Mouse (Mus musculus) midbrain, embryonic 16.5 days (tissue): ENCODE measurements around the gene Ccdc173. TPM values are rescaled to one million over a fixed set of nuclear protein-coding genes. Genes with fewer than 3 reads are reported as not detected.
A peak's percentile ranks its signal among the peaks of the same experiment; 100 is the strongest.

Source experiments
- ATAC-seq: fragments of 200-750 bp; cut with Nextera tagmentation; 2 replicates; pipeline ENCODE4 v1.8.0; 2017; ENCODE audit warnings: moderate TSS enrichment
- H3K27ac ChIP-seq: fragments of 300-500 bp; sonication (generic); 2 replicates; pipeline ENCODE4 v1.5.1; 2014; ENCODE audit warnings: mild to moderate bottlenecking, low read length, mixed read lengths
- H3K27me3 ChIP-seq: fragments of 300-500 bp; sonication (generic); 2 replicates; pipeline ENCODE4 v1.6.1; 2014; ENCODE audit warnings: low read depth, low read length, mixed read lengths; ENCODE audit not compliant: control insufficient read depth, insufficient read depth
- H3K36me3 ChIP-seq: fragments of 300-500 bp; sonication (generic); 2 replicates; pipeline ENCODE4 v1.6.1; 2014; ENCODE audit warnings: mild to moderate bottlenecking, low read length, moderate library complexity, mixed read lengths; ENCODE audit not compliant: control insufficient read depth, insufficient read depth
- H3K4me1 ChIP-seq: fragments of 300-500 bp; sonication (generic); 2 replicates; pipeline ENCODE4 v1.6.1; 2014; ENCODE audit warnings: mild to moderate bottlenecking, low read length, mixed read lengths; ENCODE audit not compliant: control insufficient read depth, insufficient read depth
- H3K4me2 ChIP-seq: fragments of 300-500 bp; sonication (generic); 2 replicates; pipeline ENCODE4 v1.6.1; 2014; ENCODE audit warnings: mild to moderate bottlenecking, low read length, mixed read lengths
- H3K4me3 ChIP-seq: fragments of 300-500 bp; sonication (generic); 2 replicates; pipeline ENCODE4 v1.5.1; 2014; ENCODE audit warnings: low read depth, mild to moderate bottlenecking, low read length, moderate library complexity, mixed read lengths
- H3K9ac ChIP-seq: fragments of 300-500 bp; sonication (generic); 2 replicates; pipeline ENCODE4 v1.6.1; 2014; ENCODE audit warnings: low read depth, low read length, mixed read lengths
- H3K9me3 ChIP-seq: fragments of 300-500 bp; sonication (generic); replicated peaks from 2 replicates; pipeline ENCODE4 v1.6.1; 2014; ENCODE audit warnings: mild to moderate bottlenecking, low read length, mixed read lengths; ENCODE audit not compliant: control insufficient read depth, poor library complexity, severe bottlenecking
- WGBS: fragments of 180-500 bp; shearing (Covaris S2); extraction: QIAGEN DNeasy Blood & Tissue Kit; methylation state at CpG from one replicate; pipeline ENCODE4 v1.1.7; 2014; 5-methylcytosine and 5-hydroxymethylcytosine counted together
- polyA plus RNA-seq: library from polyadenylated mRNA; unstranded; fragments of >200 nt; fragmentation: Nextera tagmentation; extraction: Ambion mirVana; gene quantifications from 2 replicates; pipeline ENCODE4 v1.2.1, GENCODE M21; 2015

Gene Ccdc173
- polyA plus RNA-seq, 1 experiment from 2014 or later: 2.6 TPM

DNA sequence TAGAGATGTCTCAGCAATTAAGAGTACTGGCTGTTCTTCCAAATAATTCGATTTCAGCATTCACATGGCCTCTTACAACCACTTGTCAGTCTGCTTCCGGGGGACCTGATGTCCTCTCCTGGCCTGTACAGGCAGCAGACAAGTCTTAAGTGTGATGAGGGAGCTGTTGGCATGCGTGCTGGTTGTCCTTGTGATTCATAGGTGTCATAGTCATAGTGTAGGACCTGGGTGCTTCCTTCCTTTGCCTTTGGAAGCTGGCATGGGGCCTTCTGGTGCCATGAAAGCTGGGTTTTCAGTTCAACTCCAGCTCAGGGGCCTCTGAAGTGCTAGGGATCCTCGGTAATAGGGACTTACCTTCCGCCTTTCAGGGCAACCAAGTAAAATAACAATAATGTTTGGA lies 75.2 kb downstream of the Ccdc173 start:
- WGBS: 85% methylated on average over 5 of the region's 5 CpGs
- peaks cover 11% of the 10 kb centered on the region for H3K4me1 ChIP-seq
- no peak overlapping the region for H3K9ac ChIP-seq
- no peaks in the 10 kb centered on the region for H3K27me3 ChIP-seq
- H3K4me3 ChIP-seq: no peak overlapping the region
- no peaks in the 10 kb centered on the region for H3K9me3 ChIP-seq
- no peaks in the 10 kb centered on the region for H3K36me3 ChIP-seq
- no peak for ATAC-seq
- no peak overlapping the region for H3K4me2 ChIP-seq
- H3K27ac ChIP-seq: no peak overlapping the region

DNA sequence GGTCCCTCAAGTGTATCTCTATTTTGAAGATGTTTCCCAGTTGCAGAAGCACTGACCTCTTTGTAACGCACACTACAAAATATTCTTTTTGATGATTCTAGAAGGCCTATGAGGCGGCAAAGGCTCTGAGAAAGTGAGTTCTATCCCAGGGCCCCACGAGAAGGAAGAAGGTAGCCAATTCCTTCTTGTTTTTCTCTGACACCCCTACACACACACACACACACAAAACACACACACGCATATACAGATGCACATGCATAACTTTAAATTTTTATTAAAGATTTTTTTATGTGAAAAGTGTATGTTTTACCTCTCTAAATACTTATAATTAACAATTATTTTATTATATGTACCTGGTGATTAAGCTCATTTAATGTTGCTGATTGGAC lies 75.8 kb downstream of the Ccdc173 start:
- Histone ChIP-seq H3K27me3 (no peaks in the 10 kb centered on the region), H3K9ac (no peak overlapping the region), H3K4me3 (peak overlapping the region; percentile 73), H3K4me1 (peaks cover 11% of the 10 kb centered on the region), H3K4me2 (peak overlapping the region; percentile 78), H3K9me3 (no peaks in the 10 kb centered on the region), H3K36me3 (no peaks in the 10 kb centered on the region), H3K27ac (no peak overlapping the region)
- ATAC-seq: peak; percentile 65
- 29% methylated on average over 4 of the region's 4 CpGs for WGBS

DNA sequence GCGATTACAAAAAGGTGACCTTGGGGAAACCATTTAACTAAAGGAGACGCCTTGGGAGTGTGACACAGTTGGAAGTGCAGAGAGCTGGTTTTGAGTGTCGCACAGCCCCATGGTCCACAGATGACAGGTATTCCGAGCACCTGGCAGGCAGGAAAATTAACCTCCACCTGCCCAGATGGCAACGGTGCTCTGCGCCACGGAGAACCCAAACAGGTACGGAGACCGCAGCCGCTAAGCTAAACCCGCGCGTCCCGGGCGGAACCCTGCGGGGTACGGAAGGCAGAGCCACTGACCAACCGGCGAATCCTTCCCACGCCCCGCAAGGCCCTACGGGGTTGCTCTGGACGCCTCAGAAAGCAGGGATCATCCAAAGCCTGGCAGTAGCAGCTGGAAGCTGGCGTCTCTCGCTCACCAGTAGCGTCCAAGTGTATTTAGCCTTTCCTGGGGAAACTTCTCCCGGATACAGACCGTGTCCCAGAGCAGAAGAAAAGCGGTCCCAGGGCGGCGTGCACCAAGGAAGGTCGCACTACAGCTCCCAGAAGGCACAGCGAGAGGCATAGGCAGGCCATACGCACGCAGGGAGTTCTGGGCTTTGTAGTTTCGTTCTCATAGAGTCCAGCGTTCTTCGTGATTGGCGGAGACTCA lies 76.3 kb downstream of the Ccdc173 start, which contains the start of gene Fastkd1:
Gene Fastkd1, minus strand, starts transcription at position 536 of the 645 bp plus-strand sequence.
- H3K9ac ChIP-seq: peak within 1 kb of the TSS; percentile 80
- peak within 1 kb of the TSS; percentile 78 for H3K4me2 ChIP-seq
- peak within 1 kb of the TSS; percentile 73 for H3K4me3 ChIP-seq
- peaks cover 11% of the 10 kb centered on the region for H3K4me1 ChIP-seq
- H3K27ac ChIP-seq: peak within 1 kb of the TSS; percentile 75
- under 1% methylated on average over 39 of the region's 39 CpGs for WGBS
- ATAC-seq: peak; percentile 100
- no peaks in the 10 kb centered on the region for H3K9me3 ChIP-seq
- H3K36me3 ChIP-seq: no peaks in the 10 kb centered on the region
- H3K27me3 ChIP-seq: no peaks in the 10 kb centered on the region

DNA sequence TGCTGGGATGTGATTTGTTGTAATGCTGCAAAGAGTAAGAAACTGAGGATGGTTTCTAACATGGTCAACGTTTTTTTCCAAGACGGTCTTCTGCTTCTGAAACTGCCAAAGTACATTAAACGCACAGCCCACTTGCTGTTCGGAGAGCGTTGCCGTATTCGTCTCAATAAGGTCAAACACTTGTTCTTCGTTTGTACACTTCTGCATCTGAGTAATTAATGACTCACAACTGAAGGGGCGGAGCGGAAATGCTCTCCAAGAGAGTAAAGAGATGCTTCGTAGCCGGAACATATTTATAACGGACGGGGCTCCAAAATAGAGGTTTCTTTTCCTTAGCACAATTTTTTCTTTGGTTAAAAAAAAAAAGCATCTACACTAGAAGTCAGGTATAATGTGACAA lies 77.2 kb downstream of the Ccdc173 start:
- H3K9ac ChIP-seq: no peak overlapping the region
- peak overlapping the region; percentile 78; the same call in 1 of the 2 replicates for H3K4me2 ChIP-seq
- peaks cover 2% of the 10 kb centered on the region for H3K36me3 ChIP-seq
- 91% methylated on average over 14 of the region's 14 CpGs for WGBS
- H3K9me3 ChIP-seq: no peaks in the 10 kb centered on the region
- H3K27me3 ChIP-seq: no peaks in the 10 kb centered on the region
- no peak overlapping the region for H3K4me3 ChIP-seq
- no peak overlapping the region for H3K27ac ChIP-seq
- peaks cover 11% of the 10 kb centered on the region for H3K4me1 ChIP-seq
- no peak for ATAC-seq

Other genes with a start within 250 kb of the Ccdc173 start
- 0.58 and 0.88 TPM in 2 replicates for gene Lrp2, start 203.5 kb downstream of the Ccdc173 start, polyA plus RNA-seq
- gene Bbs5, start 142.4 kb downstream of the Ccdc173 start, polyA plus RNA-seq: 30.1 and 31.5 TPM in 2 replicates
- gene Klhl41, start 119.5 kb downstream of the Ccdc173 start, polyA plus RNA-seq: 0.12 and 0.23 TPM in 2 replicates
- 18.0 and 18.2 TPM in 2 replicates for gene Fastkd1, start 76.1 kb downstream of the Ccdc173 start, polyA plus RNA-seq
- 135 and 147 TPM in 2 replicates for gene Ppig, start 67.0 kb downstream of the Ccdc173 start, polyA plus RNA-seq
- gene Phospho2, start within 50 bp of the Ccdc173 start, polyA plus RNA-seq: 35.9 and 38.5 TPM in 2 replicates
- gene Klhl23, start 32.4 kb upstream of the Ccdc173 start, polyA plus RNA-seq: 93.3 and 104 TPM in 2 replicates
- 241 and 245 TPM in 2 replicates for gene Ssb, start 72.0 kb upstream of the Ccdc173 start, polyA plus RNA-seq
- 32.5 and 33.4 TPM in 2 replicates for gene Mettl5, start 96.0 kb upstream of the Ccdc173 start, polyA plus RNA-seq
- gene Ubr3, start 107.7 kb upstream of the Ccdc173 start, polyA plus RNA-seq: 20.3 and 20.6 TPM in 2 replicates
- gene Myo3b, start 249.6 kb upstream of the Ccdc173 start, polyA plus RNA-seq: 0.16 and 0.32 TPM in 2 replicates